8 mouse cellular contexts compared by ENCODE assay signal in genomic region chr6:17171273-17172011, GRCm38 (mm10).
A peak's percentile ranks its signal among the peaks of the same experiment; 100 is the strongest.
DNase-seq lines count a peak whose midpoint lies in the region; ATAC-seq and TF ChIP-seq lines count a peak whose summit lies in the region.

No protein-coding gene starts in this region.

- intact Hi-C loops in left cerebral cortex, postnatal 10 days (cut with DNase I), result no loop called here

- WGBS in hindbrain, embryonic 15.5 days, result 15% methylated on average over 17 of the region's 17 CpGs
- 20% methylated on average over 17 of the region's 17 CpGs for WGBS in midbrain, embryonic 10.5 days
- 16% methylated on average over 17 of the region's 17 CpGs for WGBS in small intestine, adult 2 months

- H3K27ac ChIP-seq in hindbrain, embryonic 15.5 days (replicated peaks), result peak overlapping the region; percentile 73
- H3K27ac ChIP-seq in midbrain, embryonic 10.5 days (replicated peaks), result peak overlapping the region; percentile 81
- H3K27ac ChIP-seq in small intestine, adult 2 months (ENCODE audit: insufficient read depth, low read depth, low read length), result peak overlapping the region; percentile 71

- H3K36me3 ChIP-seq in hindbrain, embryonic 15.5 days, result no peaks in the 10 kb centered on the region
- no peaks in the 10 kb centered on the region for H3K36me3 ChIP-seq in midbrain, embryonic 10.5 days
- H3K36me3 ChIP-seq in small intestine, adult 2 months (ENCODE audit: control insufficient read depth, insufficient read depth, low read length), result no peaks in the 10 kb centered on the region

- ATAC-seq in hindbrain, embryonic 15.5 days (ENCODE audit: low FRiP score, low read depth), result peak; percentile 91
- ATAC-seq in CD4-positive, CD25-positive, alpha-beta regulatory T cell, adult 4 months, result no peak

- peaks cover 29% of the 10 kb centered on the region for H3K4me1 ChIP-seq in hindbrain, embryonic 15.5 days (replicated peaks)
- peaks cover 31% of the 10 kb centered on the region for H3K4me1 ChIP-seq in midbrain, embryonic 10.5 days
- H3K4me1 ChIP-seq in small intestine, adult 2 months (ENCODE audit: control insufficient read depth, insufficient read depth, insufficient read length, low read length), result no peaks in the 10 kb centered on the region

- H3K9ac ChIP-seq in hindbrain, embryonic 15.5 days, result no peak overlapping the region

- TF ChIP-seq CTCF in small intestine, adult 2 months (IDR thresholded peaks at IDR 0.05; ENCODE audit: extremely low read depth, insufficient read length, insufficient replicate concordance, low read depth, low read length), result no peak

- H3K9me3 ChIP-seq in hindbrain, embryonic 15.5 days, result no peaks in the 10 kb centered on the region
- no peaks in the 10 kb centered on the region for H3K9me3 ChIP-seq in midbrain, embryonic 10.5 days (replicated peaks)

- no peaks in the 10 kb centered on the region for H3K27me3 ChIP-seq in hindbrain, embryonic 15.5 days
- H3K27me3 ChIP-seq in midbrain, embryonic 10.5 days (ENCODE audit: low read depth, poor library complexity, severe bottlenecking), result no peaks in the 10 kb centered on the region
- H3K27me3 ChIP-seq in small intestine, adult 2 months (ENCODE audit: control insufficient read depth, insufficient read depth, low read length), result no peaks in the 10 kb centered on the region

- 0 out of 2 replicates have a peak overlapping the region, but pooled peaks have one; percentile 14 for H3K4me3 ChIP-seq in hindbrain, embryonic 15.5 days
- H3K4me3 ChIP-seq in midbrain, embryonic 10.5 days, result peak overlapping the region; percentile 32
- H3K4me3 ChIP-seq in small intestine, adult 2 months (ENCODE audit: low read depth, low read length), result no peak overlapping the region; the same call in 1 of the 2 replicates

- no peak for TF ChIP-seq POLR2A in small intestine, adult 2 months (IDR thresholded peaks at IDR 0.05; ENCODE audit: low read depth, low read length)

- peak overlapping the region; percentile 46 for H3K4me2 ChIP-seq in hindbrain, embryonic 15.5 days

- peak; percentile 24 to 55 for DNase-seq in urinary bladder, adult 18-20 months (ENCODE audit: low spot score in 2 of 2)
- DNase-seq in urinary bladder, postnatal 25 days (ENCODE audit: low spot score), result no peak
- peak; percentile 15 for DNase-seq in gastrocnemius, adult 18-20 months (ENCODE audit: low spot score)
- peak; percentile 50 to 51 for DNase-seq in left cerebral cortex, postnatal 10 days (ENCODE audit: extremely low spot score in 1 of 2, low spot score in 2 of 2)
- DNase-seq in midbrain, embryonic 10.5 days (ENCODE audit: low spot score), result peak; percentile 66
